ENCODE assay signal across 18 mouse cellular contexts in genomic region chr6:99173902-99174210, GRCm38 (mm10).
DNase-seq lines count a peak whose midpoint lies in the region; ATAC-seq lines count a peak whose summit lies in the region.
"Had no signal": no experiment of that assay in that cellular context is flagged by ENCODE, and none has a peak within 500 bp of the region (broad histone marks: within the 10 kb centered on the region; RNA-seq: fewer than 3 reads in every experiment).

No protein-coding gene starts in this region.

- no peak for DNase-seq in heart, adult 8-10 months (ENCODE audit: low spot score)
- peak; percentile 11 for DNase-seq in NIH3T3 (ENCODE audit: low read depth)
- DNase-seq in liver, embryonic 13.5 days: no peak
- DNase-seq in embryo, embryonic 10.5 days (ENCODE audit: low spot score): no peak
- DNase-seq in cerebellum, adult 9-11 months: no peak
- DNase-seq: adrenal gland, adult 2 months; cerebellum, adult 2 months; gastrocnemius, postnatal 25 days; heart, postnatal 10 days; kidney, adult 8-10 months; right cerebral cortex, postnatal 25 days; thymus, postnatal 4 days had no signal

- H3K4me2 ChIP-seq in heart, embryonic 16.5 days (ENCODE audit: low read depth, low read length): no peak overlapping the region
- H3K4me2 ChIP-seq in liver, embryonic 13.5 days: peak overlapping the region; percentile 37; the same call in 1 of the 2 replicates
- no peak overlapping the region for H3K4me2 ChIP-seq in stomach, embryonic 14.5 days (replicated peaks; ENCODE audit: low read depth, low read length)
- H3K4me2 ChIP-seq: embryonic facial prominence, embryonic 15.5 days; hindbrain, embryonic 15.5 days had no signal

- H3K27me3 ChIP-seq in heart, embryonic 16.5 days (ENCODE audit: control insufficient read depth, insufficient read depth, low read length): no peaks in the 10 kb centered on the region
- H3K27me3 ChIP-seq in liver, embryonic 13.5 days: no peaks in the 10 kb centered on the region
- no peaks in the 10 kb centered on the region for H3K27me3 ChIP-seq in stomach, embryonic 14.5 days (ENCODE audit: control insufficient read depth, insufficient read depth, low read length)
- H3K27me3 ChIP-seq: embryonic facial prominence, embryonic 15.5 days; hindbrain, embryonic 15.5 days had no signal

- no peaks in the 10 kb centered on the region for H3K36me3 ChIP-seq in heart, embryonic 16.5 days (ENCODE audit: control insufficient read depth, insufficient read depth)
- no peaks in the 10 kb centered on the region for H3K36me3 ChIP-seq in liver, embryonic 13.5 days
- no peaks in the 10 kb centered on the region for H3K36me3 ChIP-seq in stomach, embryonic 14.5 days (ENCODE audit: control insufficient read depth, insufficient read depth, low read length)
- H3K36me3 ChIP-seq: embryonic facial prominence, embryonic 15.5 days; hindbrain, embryonic 15.5 days; limb, embryonic 10.5 days had no signal

- 53% methylated on average over 2 of the region's 2 CpGs for WGBS in heart, embryonic 16.5 days
- WGBS in liver, embryonic 13.5 days (ENCODE audit: insufficient replicate concordance): 55% methylated on average over 2 of the region's 2 CpGs
- WGBS in stomach, embryonic 14.5 days: 39% methylated on average over 2 of the region's 2 CpGs

- no peak for ATAC-seq in heart, embryonic 16.5 days (replicated peaks; ENCODE audit: extremely low read depth, insufficient read depth, low FRiP score)
- no peak for ATAC-seq in liver, embryonic 13.5 days (ENCODE audit: low read depth)
- ATAC-seq in stomach, embryonic 14.5 days (ENCODE audit: insufficient number of reproducible peaks, insufficient read depth, low FRiP score, low read depth): no peak
- ATAC-seq: midbrain, embryonic 16.5 days had no signal

- H3K9me3 ChIP-seq in heart, embryonic 16.5 days (replicated peaks; ENCODE audit: control insufficient read depth, low read length): no peaks in the 10 kb centered on the region
- no peaks in the 10 kb centered on the region for H3K9me3 ChIP-seq in liver, embryonic 13.5 days (replicated peaks)
- no peaks in the 10 kb centered on the region for H3K9me3 ChIP-seq in stomach, embryonic 14.5 days (ENCODE audit: control insufficient read depth, low read depth, low read length)
- H3K9me3 ChIP-seq: embryonic facial prominence, embryonic 15.5 days; hindbrain, embryonic 15.5 days; limb, embryonic 10.5 days had no signal

- no peak overlapping the region for H3K9ac ChIP-seq in heart, embryonic 16.5 days (ENCODE audit: low read length)
- H3K9ac ChIP-seq in liver, embryonic 13.5 days: no peak overlapping the region
- no peak overlapping the region for H3K9ac ChIP-seq in stomach, embryonic 14.5 days (replicated peaks; ENCODE audit: low read depth, low read length)
- H3K9ac ChIP-seq: embryonic facial prominence, embryonic 15.5 days; hindbrain, embryonic 15.5 days had no signal

- H3K4me1 ChIP-seq in heart, embryonic 16.5 days (ENCODE audit: control insufficient read depth, insufficient read depth, low read length): peaks cover 34% of the 10 kb centered on the region
- peaks cover 35% of the 10 kb centered on the region for H3K4me1 ChIP-seq in liver, embryonic 13.5 days (replicated peaks)
- H3K4me1 ChIP-seq in stomach, embryonic 14.5 days (ENCODE audit: control insufficient read depth, insufficient read depth, low read length): peaks cover 27% of the 10 kb centered on the region
- H3K4me1 ChIP-seq: hindbrain, embryonic 15.5 days; limb, embryonic 10.5 days had no signal

- H3K4me3 ChIP-seq in heart, embryonic 16.5 days (ENCODE audit: low read length): no peak overlapping the region
- H3K4me3 ChIP-seq in liver, embryonic 13.5 days (replicated peaks): no peak overlapping the region
- H3K4me3 ChIP-seq in stomach, embryonic 14.5 days (ENCODE audit: low read depth, low read length): no peak overlapping the region
- H3K4me3 ChIP-seq: embryonic facial prominence, embryonic 15.5 days; hindbrain, embryonic 15.5 days; limb, embryonic 10.5 days had no signal

- 0 out of 2 replicates have a peak overlapping the region, but pooled peaks have one; percentile 12 for H3K27ac ChIP-seq in heart, embryonic 16.5 days (ENCODE audit: low read length)
- peak overlapping the region; percentile 73; the same call in 1 of the 2 replicates for H3K27ac ChIP-seq in liver, embryonic 13.5 days
- H3K27ac ChIP-seq in stomach, embryonic 14.5 days (ENCODE audit: low read length): peak overlapping the region; percentile 74
- H3K27ac ChIP-seq: embryonic facial prominence, embryonic 15.5 days; hindbrain, embryonic 15.5 days; limb, embryonic 10.5 days had no signal

Comparison
In these comparisons a context has a peak if more than half of its experiments do, and no peak if none do; other contexts are left out.
1. H3K27ac ChIP-seq: peak in every context shown above with its lines; median percentile 74 in stomach, embryonic 14.5 days; 73 in liver, embryonic 13.5 days; 12 in heart, embryonic 16.5 days.